Mouse (Mus musculus): ENCODE measurements around the gene Proz. TPM values are rescaled to one million over a fixed set of nuclear protein-coding genes. Genes with fewer than 3 reads are reported as not detected.

Proz gene
- total RNA-seq, 1 experiment, result 0.22 TPM

- no peaks in the 10 kb centered on the region for H3K36me3 ChIP-seq (ENCODE audit: control insufficient read depth, insufficient read depth, low read length, poor library complexity, severe bottlenecking)
- H3K27ac ChIP-seq (ENCODE audit: insufficient read depth, low read depth, low read length, poor library complexity, severe bottlenecking), result no peak overlapping the region
- TF ChIP-seq CHD2 (IDR thresholded peaks at IDR 0.05; ENCODE audit: low read depth, low read length) (no peak), ZC3H11A (IDR thresholded peaks at IDR 0.05; ENCODE audit: borderline replicate concordance, low read depth, low read length) (no peak), ZNF384 (IDR thresholded peaks at IDR 0.05; ENCODE audit: low read depth, low read length) (no peak), MAFK (IDR thresholded peaks at IDR 0.05; ENCODE audit: insufficient read depth, low read depth, low read length) (no peak), HCFC1 (IDR thresholded peaks at IDR 0.05; ENCODE audit: borderline replicate concordance, insufficient read depth, low read length) (no peak)
- DNase-seq (ENCODE audit: low read depth, low spot score), result no peak
- no peaks in the 10 kb centered on the region for H3K4me1 ChIP-seq (ENCODE audit: control insufficient read depth in 2 of 2, insufficient read depth in 2 of 2, low read length in 2 of 2, poor library complexity in 1 of 2)
- no peak overlapping the region for H3K4me3 ChIP-seq (ENCODE audit: insufficient read depth in 1 of 2, low read depth in 1 of 2, low read length in 2 of 2, poor library complexity in 1 of 2, severe bottlenecking in 1 of 2)
- H3K9me3 ChIP-seq (ENCODE audit: control insufficient read depth, insufficient read depth, low read depth, low read length), result no peaks in the 10 kb centered on the region
- in situ Hi-C loops (cut with MboI; ENCODE audit: low sequenced_read_pairs in 2 of 2, unreplicated experiment in 2 of 2), result no loop called here
- no peak overlapping the region for H3K9ac ChIP-seq (ENCODE audit: insufficient read depth, low read depth, low read length, poor library complexity, severe bottlenecking)
Observed at GRCm38 (mm10) chr8:13039054-13039453, 21.7 kb upstream of the Proz start.

GRCm38 (mm10) chr8:13041459-13041858 lies 19.3 kb upstream of the Proz start:
- Histone ChIP-seq H3K9me3 (ENCODE audit: control insufficient read depth, insufficient read depth, low read depth, low read length) (no peaks in the 10 kb centered on the region), H3K4me3 (ENCODE audit: insufficient read depth in 1 of 2, low read depth in 1 of 2, low read length in 2 of 2, poor library complexity in 1 of 2, severe bottlenecking in 1 of 2) (no peak overlapping the region), H3K4me1 (ENCODE audit: control insufficient read depth in 2 of 2, insufficient read depth in 2 of 2, low read length in 2 of 2, poor library complexity in 1 of 2) (no peaks in the 10 kb centered on the region), H3K27ac (ENCODE audit: insufficient read depth, low read depth, low read length, poor library complexity, severe bottlenecking) (no peak overlapping the region), H3K36me3 (ENCODE audit: control insufficient read depth, insufficient read depth, low read length, poor library complexity, severe bottlenecking) (no peaks in the 10 kb centered on the region), H3K9ac (ENCODE audit: insufficient read depth, low read depth, low read length, poor library complexity, severe bottlenecking) (no peak overlapping the region)
- no peak for DNase-seq (ENCODE audit: low read depth, low spot score)
- in situ Hi-C loops (cut with MboI; ENCODE audit: low sequenced_read_pairs in 2 of 2, unreplicated experiment in 2 of 2), result no loop called here
- no peak for TF ChIP-seq HCFC1 (IDR thresholded peaks at IDR 0.05; ENCODE audit: borderline replicate concordance, insufficient read depth, low read length)
- TF ChIP-seq ZNF384 (IDR thresholded peaks at IDR 0.05; ENCODE audit: low read depth, low read length), result no peak

- H3K9me3 ChIP-seq (ENCODE audit: control insufficient read depth, insufficient read depth, low read depth, low read length), result no peaks in the 10 kb centered on the region
- no peak overlapping the region for H3K9ac ChIP-seq (ENCODE audit: insufficient read depth, low read depth, low read length, poor library complexity, severe bottlenecking)
- DNase-seq (ENCODE audit: low read depth, low spot score), result no peak
- no peaks in the 10 kb centered on the region for H3K36me3 ChIP-seq (ENCODE audit: control insufficient read depth, insufficient read depth, low read length, poor library complexity, severe bottlenecking)
- H3K4me1 ChIP-seq (ENCODE audit: control insufficient read depth in 2 of 2, insufficient read depth in 2 of 2, low read length in 2 of 2, poor library complexity in 1 of 2), result no peaks in the 10 kb centered on the region
- H3K27ac ChIP-seq (ENCODE audit: insufficient read depth, low read depth, low read length, poor library complexity, severe bottlenecking), result no peak overlapping the region; the same call in 1 of the 2 replicates
- TF ChIP-seq ZNF384 (IDR thresholded peaks at IDR 0.05; ENCODE audit: low read depth, low read length), result no peak
- no peak for TF ChIP-seq MAFK (IDR thresholded peaks at IDR 0.05; ENCODE audit: insufficient read depth, low read depth, low read length)
- no peak for TF ChIP-seq CHD2 (IDR thresholded peaks at IDR 0.05; ENCODE audit: low read depth, low read length)
- TF ChIP-seq ZC3H11A (IDR thresholded peaks at IDR 0.05; ENCODE audit: borderline replicate concordance, low read depth, low read length), result no peak
- TF ChIP-seq HCFC1 (IDR thresholded peaks at IDR 0.05; ENCODE audit: borderline replicate concordance, insufficient read depth, low read length), result no peak
- no peak overlapping the region for H3K4me3 ChIP-seq (ENCODE audit: insufficient read depth in 1 of 2, low read depth in 1 of 2, low read length in 2 of 2, poor library complexity in 1 of 2, severe bottlenecking in 1 of 2)
- in situ Hi-C loops (cut with MboI; ENCODE audit: low sequenced_read_pairs in 2 of 2, unreplicated experiment in 2 of 2), result no loop called here
Observed at GRCm38 (mm10) chr8:13047652-13048051, 13.1 kb upstream of the Proz start.

- Histone ChIP-seq H3K27ac (ENCODE audit: insufficient read depth, low read depth, low read length, poor library complexity, severe bottlenecking) (no peak overlapping the region), H3K4me3 (ENCODE audit: insufficient read depth in 1 of 2, low read depth in 1 of 2, low read length in 2 of 2, poor library complexity in 1 of 2, severe bottlenecking in 1 of 2) (no peak overlapping the region), H3K9me3 (ENCODE audit: control insufficient read depth, insufficient read depth, low read depth, low read length) (no peaks in the 10 kb centered on the region), H3K4me1 (ENCODE audit: control insufficient read depth in 2 of 2, insufficient read depth in 2 of 2, low read length in 2 of 2, poor library complexity in 1 of 2) (no peaks in the 10 kb centered on the region), H3K36me3 (ENCODE audit: control insufficient read depth, insufficient read depth, low read length, poor library complexity, severe bottlenecking) (no peaks in the 10 kb centered on the region), H3K9ac (ENCODE audit: insufficient read depth, low read depth, low read length, poor library complexity, severe bottlenecking) (no peak overlapping the region)
- in situ Hi-C loops (cut with MboI; ENCODE audit: low sequenced_read_pairs in 2 of 2, unreplicated experiment in 2 of 2), result no loop called here
- no peak for DNase-seq (ENCODE audit: low read depth, low spot score)
- no peak for TF ChIP-seq MAFK (IDR thresholded peaks at IDR 0.05; ENCODE audit: insufficient read depth, low read depth, low read length)
Observed at GRCm38 (mm10) chr8:13050550-13050949, 10.2 kb upstream of the Proz start.

- H3K36me3 ChIP-seq (ENCODE audit: control insufficient read depth, insufficient read depth, low read length, poor library complexity, severe bottlenecking), result no peaks in the 10 kb centered on the region
- H3K4me1 ChIP-seq (ENCODE audit: control insufficient read depth in 2 of 2, insufficient read depth in 2 of 2, low read length in 2 of 2, poor library complexity in 1 of 2), result no peaks in the 10 kb centered on the region
- no peak overlapping the region for H3K27ac ChIP-seq (ENCODE audit: insufficient read depth, low read depth, low read length, poor library complexity, severe bottlenecking)
- TF ChIP-seq ZNF384 (IDR thresholded peaks at IDR 0.05; ENCODE audit: low read depth, low read length) (no peak), CHD2 (IDR thresholded peaks at IDR 0.05; ENCODE audit: low read depth, low read length) (no peak), HCFC1 (IDR thresholded peaks at IDR 0.05; ENCODE audit: borderline replicate concordance, insufficient read depth, low read length) (no peak), MAFK (IDR thresholded peaks at IDR 0.05; ENCODE audit: insufficient read depth, low read depth, low read length) (no peak), ZC3H11A (IDR thresholded peaks at IDR 0.05; ENCODE audit: borderline replicate concordance, low read depth, low read length) (no peak)
- H3K4me3 ChIP-seq (ENCODE audit: insufficient read depth in 1 of 2, low read depth in 1 of 2, low read length in 2 of 2, poor library complexity in 1 of 2, severe bottlenecking in 1 of 2), result no peak overlapping the region
- in situ Hi-C loops (cut with MboI; ENCODE audit: low sequenced_read_pairs in 2 of 2, unreplicated experiment in 2 of 2), result no loop called here
- H3K9ac ChIP-seq (ENCODE audit: insufficient read depth, low read depth, low read length, poor library complexity, severe bottlenecking), result no peak overlapping the region
- DNase-seq (ENCODE audit: low read depth, low spot score), result no peak
- H3K9me3 ChIP-seq (ENCODE audit: control insufficient read depth, insufficient read depth, low read depth, low read length), result no peaks in the 10 kb centered on the region
Observed at GRCm38 (mm10) chr8:13057351-13057750, 3.4 kb upstream of the Proz start.
